9 mouse cellular contexts compared by ENCODE assay signal in genomic region chr2:76929718-76930117, GRCm38 (mm10). TPM values are rescaled to one million over a fixed set of nuclear protein-coding genes. Genes with fewer than 3 reads are reported as not detected.
A peak's percentile ranks its signal among the peaks of the same experiment; 100 is the strongest.
DNase-seq lines count a peak whose midpoint lies in the region; ATAC-seq and TF ChIP-seq lines count a peak whose summit lies in the region.
"Had no signal": no experiment of that assay in that cellular context is flagged by ENCODE, and none has a peak within 500 bp of the region (broad histone marks: within the 10 kb centered on the region; RNA-seq: fewer than 3 reads in every experiment).

No protein-coding gene starts in this region.

- H3K36me3 ChIP-seq in forebrain, embryonic 14.5 days (ENCODE audit: control insufficient read depth, insufficient read depth, low read length), result no peaks in the 10 kb centered on the region
- no peaks in the 10 kb centered on the region for H3K36me3 ChIP-seq in kidney, embryonic 16.5 days (ENCODE audit: insufficient read depth, low read length)
- H3K36me3 ChIP-seq in limb, embryonic 14.5 days (ENCODE audit: control insufficient read depth, insufficient read depth, low read length), result no peaks in the 10 kb centered on the region
- H3K36me3 ChIP-seq: neural tube, embryonic 13.5 days had no signal

- H3K4me2 ChIP-seq in forebrain, embryonic 14.5 days (ENCODE audit: low read length), result no peak overlapping the region
- H3K4me2 ChIP-seq in kidney, embryonic 16.5 days (replicated peaks; ENCODE audit: low read depth, low read length), result no peak overlapping the region
- H3K4me2 ChIP-seq in limb, embryonic 14.5 days (replicated peaks; ENCODE audit: low read depth, low read length, severe bottlenecking), result no peak overlapping the region
- H3K4me2 ChIP-seq: neural tube, embryonic 13.5 days had no signal

- H3K9me3 ChIP-seq in forebrain, embryonic 14.5 days (replicated peaks; ENCODE audit: control insufficient read depth, low read length), result no peaks in the 10 kb centered on the region
- H3K9me3 ChIP-seq in kidney, embryonic 16.5 days (ENCODE audit: low read length), result no peaks in the 10 kb centered on the region
- H3K9me3 ChIP-seq in limb, embryonic 14.5 days (ENCODE audit: control insufficient read depth, low read length), result no peaks in the 10 kb centered on the region
- H3K9me3 ChIP-seq: neural tube, embryonic 13.5 days had no signal

- no peaks in the 10 kb centered on the region for H3K4me1 ChIP-seq in forebrain, embryonic 14.5 days (ENCODE audit: control insufficient read depth, insufficient read depth, low read length)
- H3K4me1 ChIP-seq in kidney, embryonic 16.5 days (ENCODE audit: insufficient read depth, low read length), result no peaks in the 10 kb centered on the region
- no peaks in the 10 kb centered on the region for H3K4me1 ChIP-seq in limb, embryonic 14.5 days (ENCODE audit: control insufficient read depth, insufficient read depth, low read length)

- 6% methylated on average over 2 of the region's 2 CpGs for WGBS in forebrain, embryonic 14.5 days
- WGBS in kidney, embryonic 16.5 days, result 1% methylated on average over 2 of the region's 2 CpGs
- 1% methylated on average over 2 of the region's 2 CpGs for WGBS in limb, embryonic 14.5 days

- H3K9ac ChIP-seq in forebrain, embryonic 14.5 days (ENCODE audit: low read length), result no peak overlapping the region
- H3K9ac ChIP-seq in kidney, embryonic 16.5 days (replicated peaks; ENCODE audit: low read length), result no peak overlapping the region
- H3K9ac ChIP-seq in limb, embryonic 14.5 days (ENCODE audit: low read depth, low read length, severe bottlenecking), result no peak overlapping the region
- H3K9ac ChIP-seq: neural tube, embryonic 13.5 days had no signal

- H3K27ac ChIP-seq in forebrain, embryonic 14.5 days (ENCODE audit: low read depth, low read length), result no peak overlapping the region
- H3K27ac ChIP-seq in kidney, embryonic 16.5 days (ENCODE audit: low read length), result no peak overlapping the region
- no peak overlapping the region for H3K27ac ChIP-seq in limb, embryonic 14.5 days (replicated peaks; ENCODE audit: low read depth, low read length)
- H3K27ac ChIP-seq: neural tube, embryonic 13.5 days had no signal

- TF ChIP-seq POLR2A in limb, embryonic 14.5 days (IDR thresholded peaks at IDR 0.05; ENCODE audit: borderline replicate concordance, extremely low read depth, insufficient read depth, insufficient read length), result no peak

- no peaks in the 10 kb centered on the region for H3K27me3 ChIP-seq in forebrain, embryonic 14.5 days (replicated peaks; ENCODE audit: control insufficient read depth, insufficient read depth, low read length)
- H3K27me3 ChIP-seq in kidney, embryonic 16.5 days (ENCODE audit: insufficient read depth, low read length), result no peaks in the 10 kb centered on the region
- no peaks in the 10 kb centered on the region for H3K27me3 ChIP-seq in limb, embryonic 14.5 days (ENCODE audit: control insufficient read depth, insufficient read depth, low read length)
- H3K27me3 ChIP-seq: neural tube, embryonic 13.5 days had no signal

- DNase-seq in urinary bladder, postnatal 14 days (ENCODE audit: low spot score), result peak; percentile 64
- DNase-seq in urinary bladder, postnatal 10 days (ENCODE audit: low spot score), result no peak
- peak; percentile 59 for DNase-seq in brain, embryonic 18.5 days (ENCODE audit: low read depth, low spot score)
- peak; percentile 89 for DNase-seq in forebrain, embryonic 14.5 days (ENCODE audit: low spot score)
- DNase-seq in limb, embryonic 14.5 days (ENCODE audit: low spot score), result peak; percentile 71
- peak; percentile 54 for DNase-seq in retina, postnatal 7 days (ENCODE audit: low read depth, low spot score)
- DNase-seq in gastrocnemius, adult 18-20 months (ENCODE audit: low spot score), result no peak

- H3K4me3 ChIP-seq in forebrain, embryonic 14.5 days (ENCODE audit: low read depth, low read length), result no peak overlapping the region
- H3K4me3 ChIP-seq in kidney, embryonic 16.5 days (ENCODE audit: low read length), result no peak overlapping the region
- no peak overlapping the region for H3K4me3 ChIP-seq in limb, embryonic 14.5 days (replicated peaks; ENCODE audit: low read length)
- H3K4me3 ChIP-seq: neural tube, embryonic 13.5 days had no signal

- peak; percentile 60; the same call in 1 of the 2 replicates for ATAC-seq in forebrain, embryonic 14.5 days
- ATAC-seq in kidney, embryonic 16.5 days (ENCODE audit: low FRiP score, low TSS enrichment), result peak; percentile 54; the same call in 1 of the 2 replicates
- ATAC-seq in limb, embryonic 14.5 days (ENCODE audit: low FRiP score, low read depth), result no peak

RNA-seq across cellular contexts. Expression of gene Ttn, which starts 52.6 kb away (rescaled TPM):
- 0.09 and 0.23 TPM in 2 replicates for polyA plus RNA-seq in forebrain, embryonic 14.5 days (2014; fragmentation: Nextera tagmentation; extraction: Ambion mirVana)
- polyA plus RNA-seq in kidney, embryonic 16.5 days (2015; fragmentation: Nextera tagmentation; extraction: Ambion mirVana), result 4.1 and 5.4 TPM in 2 replicates
- 10.1 and 15.8 TPM in 2 replicates for polyA plus RNA-seq in limb, embryonic 14.5 days (2012; rRNA removed)
- 81.1 and 99.0 TPM in 2 replicates for polyA plus RNA-seq in limb, embryonic 14.5 days (2014; fragmentation: Nextera tagmentation; extraction: Ambion mirVana)
- 1,000 to 10,000 TPM; 4,889 to 5,895 TPM for total RNA-seq in gastrocnemius, adult 18-20 months (2021)

Comparison
In these comparisons a context has a peak if more than half of its experiments do, and no peak if none do; other contexts are left out.
1. DNase-seq: peak in urinary bladder, postnatal 14 days (single experiment), brain, embryonic 18.5 days (single experiment), forebrain, embryonic 14.5 days (single experiment), limb, embryonic 14.5 days (single experiment) and retina, postnatal 7 days (single experiment); none in urinary bladder, postnatal 10 days (single experiment) and gastrocnemius, adult 18-20 months (single experiment).